Mouse (Mus musculus): Measurements from ENCODE around the gene Gm1673.

Gm1673 gene

DNA sequence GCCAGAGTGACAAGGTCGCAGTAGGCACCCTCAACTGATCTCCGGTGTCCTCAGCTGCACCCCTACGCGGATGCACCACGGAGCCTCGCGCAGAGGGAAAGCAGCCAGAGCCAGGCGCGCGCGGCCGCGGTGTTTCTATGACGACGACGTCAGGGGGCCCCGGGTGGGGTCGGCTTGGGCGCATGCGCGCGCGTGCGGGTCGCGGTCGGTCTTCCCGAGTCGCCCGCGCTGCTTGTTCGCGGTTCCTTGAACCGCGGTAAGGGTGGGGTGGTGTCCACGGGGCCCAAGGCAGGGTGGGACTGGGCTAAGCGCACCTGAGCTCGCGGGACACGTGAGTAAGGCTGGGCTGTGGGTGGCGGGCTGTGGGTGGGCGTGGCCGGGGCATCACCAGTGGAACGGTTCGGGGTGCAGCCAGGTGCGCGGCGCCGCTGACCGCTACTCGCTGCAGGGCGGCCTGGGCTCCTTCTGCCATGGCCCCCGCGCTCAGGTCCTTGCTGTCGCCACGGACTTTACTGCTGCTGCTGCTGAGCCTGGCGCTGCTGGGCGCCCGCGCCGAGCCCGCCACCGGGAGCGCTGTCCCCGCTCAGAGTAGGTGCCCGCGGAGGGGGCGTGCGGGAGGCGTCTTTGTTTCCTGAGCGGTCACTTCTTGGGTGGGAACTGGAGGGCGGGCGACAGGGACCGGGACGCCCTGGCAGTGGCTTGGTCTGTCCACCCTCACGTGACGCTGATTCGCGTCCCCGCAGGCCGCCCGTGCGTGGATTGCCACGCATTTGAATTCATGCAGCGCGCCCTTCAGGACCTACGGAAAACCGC is at the start of gene Gm1673:
TSS of gene Gm1673 (plus strand) at position 125 of the 813 bp plus-strand sequence.
- peak; percentile 87 for DNase-seq (ENCODE audit: low read depth)

DNA sequence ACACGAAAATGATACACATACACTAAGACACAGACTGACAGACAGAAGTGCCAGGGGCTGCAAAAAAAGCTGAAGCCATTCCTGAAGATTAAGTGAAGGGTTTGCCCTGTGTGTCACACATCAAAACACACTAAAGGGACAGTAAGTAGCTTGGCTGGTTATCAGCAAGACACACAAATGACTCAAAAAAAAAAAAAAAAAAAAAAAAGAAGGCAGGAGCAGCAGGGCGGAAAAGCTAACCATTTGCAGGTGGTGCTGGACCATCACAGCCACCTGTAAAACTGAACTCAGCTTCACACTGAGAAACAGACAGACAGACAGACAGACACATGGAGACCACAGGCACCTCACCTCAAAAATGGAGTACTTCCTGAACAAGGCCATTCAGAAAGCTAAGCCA is 49.2 kb upstream of the Gm1673 start:
- no peak for DNase-seq (ENCODE audit: low read depth)

DNA sequence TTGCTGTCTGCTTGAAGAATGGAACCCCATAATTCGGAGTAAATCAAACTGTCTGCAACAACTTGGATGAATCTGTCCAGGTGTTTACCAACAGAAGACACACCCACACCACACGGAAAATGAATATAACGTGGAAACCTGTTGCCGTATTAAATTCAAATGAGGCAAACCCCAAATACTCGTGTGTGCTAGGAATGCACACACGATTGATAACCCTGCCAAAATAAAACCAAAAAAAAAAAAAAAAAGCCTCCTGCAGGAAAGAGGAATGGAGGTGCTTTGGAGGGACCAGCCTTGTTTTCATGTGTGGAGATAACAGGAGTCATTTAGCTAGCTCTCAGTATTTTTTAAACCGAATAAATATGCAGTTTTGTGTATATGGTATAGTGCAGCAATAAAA is 48.4 kb upstream of the Gm1673 start:
- DNase-seq (ENCODE audit: low read depth): no peak

DNA sequence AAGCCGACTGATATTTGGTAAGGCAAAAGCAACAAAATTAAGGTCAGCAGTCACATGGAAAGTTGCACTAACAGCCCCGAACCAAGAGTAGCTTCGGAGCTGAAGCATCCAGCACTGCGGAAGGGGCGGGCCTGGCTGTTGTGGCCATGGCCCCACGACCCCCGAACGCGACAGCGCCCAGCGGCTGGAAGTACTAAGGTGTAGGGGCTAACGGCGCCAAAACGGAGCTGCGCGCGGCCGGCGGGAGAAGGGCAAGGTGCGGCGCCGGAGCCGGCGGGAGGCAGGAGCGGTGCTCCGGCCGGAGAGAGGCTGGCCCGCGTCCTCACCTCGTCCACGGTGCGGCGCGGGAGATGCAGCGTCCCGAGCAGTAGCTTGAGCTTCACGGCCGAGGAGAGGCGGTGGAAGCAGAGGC is 47.5 kb upstream of the Gm1673 start:
- no peak for DNase-seq (ENCODE audit: low read depth)

DNA sequence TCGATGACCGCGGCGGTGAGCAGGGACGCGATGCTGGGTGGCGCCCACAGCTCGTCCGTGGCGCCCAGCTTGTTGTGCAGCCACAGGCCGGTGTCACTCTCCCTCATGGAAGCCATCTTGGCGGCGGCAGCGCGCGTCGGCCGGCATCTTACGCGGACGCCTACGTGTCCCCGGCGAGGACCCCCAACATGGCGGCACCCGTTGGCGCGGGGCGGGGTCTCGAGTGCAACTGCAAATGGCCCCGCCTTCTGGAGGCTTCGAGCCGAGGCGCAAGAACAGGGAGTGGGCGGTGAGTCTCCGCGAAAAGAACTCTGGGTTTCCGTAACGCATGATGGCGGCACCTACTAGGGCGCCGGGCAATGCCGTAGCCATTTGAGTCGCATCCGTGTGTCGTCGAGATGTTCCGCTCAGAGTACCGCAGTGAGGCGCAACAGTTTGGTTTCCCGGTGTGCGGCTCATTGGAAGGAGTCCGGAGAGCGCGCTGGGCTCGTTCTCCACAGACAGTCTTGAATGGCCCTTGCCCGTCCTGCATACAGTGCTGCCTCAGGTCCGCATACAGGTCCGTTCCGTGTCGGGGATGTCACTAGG is 47.0 kb upstream of the Gm1673 start, which contains the start of gene Nelfa:
TSS of gene Nelfa (minus strand) at position 294 of the 588 bp plus-strand sequence.
- peak; percentile 99 for DNase-seq (ENCODE audit: low read depth)

DNA sequence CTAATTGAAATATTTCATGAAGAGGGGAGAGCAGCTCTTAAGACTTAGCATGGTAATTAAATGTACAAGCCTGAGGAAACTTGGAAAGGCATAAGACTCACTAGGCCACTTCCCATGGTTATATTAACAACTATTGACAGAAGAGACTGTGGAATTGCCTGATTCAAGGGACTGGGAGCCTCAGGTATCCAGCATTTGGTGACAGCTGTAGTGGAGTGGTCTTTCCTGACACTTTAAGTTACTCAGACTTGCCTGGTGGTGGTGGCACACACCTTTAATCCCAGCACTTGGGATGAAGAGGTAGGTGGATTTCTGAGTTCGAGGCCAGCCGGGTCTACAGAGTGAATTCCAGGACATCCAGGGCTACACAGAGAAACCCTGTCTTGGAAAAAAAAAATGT is 46.0 kb upstream of the Gm1673 start:
- DNase-seq (ENCODE audit: low read depth): no peak

DNA sequence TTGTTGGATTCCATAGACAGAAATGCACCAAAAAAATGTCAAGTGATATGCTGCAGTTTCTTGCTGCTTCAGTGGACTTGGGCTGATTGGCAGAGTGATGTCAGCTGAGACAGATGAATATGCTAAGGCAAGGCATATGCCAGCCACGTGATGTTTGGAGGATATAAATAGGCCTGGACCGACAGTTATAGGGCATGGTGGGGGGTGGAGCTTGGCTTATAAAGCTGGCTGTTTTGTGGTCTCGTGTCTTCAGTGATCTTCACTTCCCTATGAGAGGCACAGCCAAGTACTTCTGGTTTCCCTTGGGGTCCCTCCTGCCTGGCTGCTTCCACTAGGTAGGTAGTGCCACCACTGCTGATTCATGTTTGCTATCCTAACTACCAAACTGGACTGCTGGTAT is 44.8 kb upstream of the Gm1673 start:
- DNase-seq (ENCODE audit: low read depth): peak; percentile 64

DNA sequence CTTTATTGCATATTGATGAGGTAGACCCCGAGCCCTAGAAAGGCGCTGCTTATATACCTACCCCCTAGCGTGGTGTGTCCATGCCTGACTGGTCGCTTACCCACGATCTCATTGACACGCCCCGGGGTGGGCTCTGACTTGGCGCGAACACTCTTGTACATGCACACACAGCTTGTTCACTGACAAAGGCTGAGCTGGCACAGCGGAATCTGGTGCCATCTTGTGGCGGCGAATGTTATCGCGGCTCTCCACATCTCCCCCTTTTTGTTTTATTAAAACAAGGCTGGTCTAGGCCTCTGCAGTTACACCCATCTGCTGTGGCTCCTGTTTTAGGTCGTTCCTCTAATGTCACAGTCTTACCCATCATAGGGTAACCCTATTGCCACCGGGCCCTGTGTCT is 36.2 kb upstream of the Gm1673 start:
- DNase-seq (ENCODE audit: low read depth): peak; percentile 17

DNA sequence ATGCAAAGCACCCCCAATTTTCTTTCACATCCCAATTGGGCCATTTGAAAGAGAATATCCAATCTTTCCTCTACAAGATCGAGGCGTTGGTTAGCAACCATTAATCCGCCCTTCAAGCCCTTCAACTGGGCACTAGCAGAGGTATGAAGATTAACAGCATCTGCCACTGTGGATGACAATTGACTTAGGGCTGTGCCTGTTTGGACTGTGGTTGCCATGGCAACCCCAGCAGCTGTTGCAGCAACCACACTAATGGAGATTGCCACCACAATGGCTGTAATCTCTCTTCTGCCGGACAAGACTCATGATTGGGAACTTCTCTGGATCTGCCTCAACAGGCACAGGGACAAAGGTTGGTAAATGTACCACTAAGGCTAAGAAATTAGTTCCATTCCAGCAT is 34.9 kb upstream of the Gm1673 start:
- no peak for DNase-seq (ENCODE audit: low read depth)

DNA sequence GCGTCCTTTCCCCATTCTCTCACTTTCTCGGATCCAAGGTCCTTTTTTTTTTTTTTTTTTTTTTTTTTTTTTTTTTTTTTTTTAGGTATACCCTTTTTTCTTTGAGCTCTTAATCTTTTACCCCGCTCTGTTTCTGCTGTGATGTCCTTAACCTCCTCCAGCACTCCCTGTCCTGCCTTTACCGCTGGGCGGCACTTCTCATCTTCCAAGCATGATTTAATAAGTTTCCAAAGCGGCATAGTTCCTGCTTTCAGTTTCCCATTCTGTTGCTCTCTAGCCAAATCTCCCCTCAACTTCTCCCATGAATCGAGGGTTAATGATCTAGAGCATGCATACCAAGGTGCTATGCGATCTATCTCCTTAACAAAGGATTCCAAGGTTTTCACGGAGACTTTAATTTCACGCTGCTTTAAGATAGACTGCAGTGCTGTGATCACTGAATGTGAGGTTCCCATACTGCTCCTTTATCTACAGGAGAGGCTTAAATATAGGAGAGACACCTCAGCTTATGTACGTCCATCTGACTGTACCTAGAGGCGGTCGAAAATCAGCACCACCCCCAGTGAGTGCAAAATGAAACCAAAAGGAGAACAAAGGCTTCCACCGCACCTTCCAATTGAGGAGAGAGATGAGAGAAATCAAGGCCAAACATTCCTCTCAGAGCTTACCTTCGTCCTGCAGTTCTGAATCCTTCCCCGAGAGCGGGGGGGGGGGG is 29.6 kb upstream of the Gm1673 start:
- no peak for DNase-seq (ENCODE audit: low read depth)

DNA sequence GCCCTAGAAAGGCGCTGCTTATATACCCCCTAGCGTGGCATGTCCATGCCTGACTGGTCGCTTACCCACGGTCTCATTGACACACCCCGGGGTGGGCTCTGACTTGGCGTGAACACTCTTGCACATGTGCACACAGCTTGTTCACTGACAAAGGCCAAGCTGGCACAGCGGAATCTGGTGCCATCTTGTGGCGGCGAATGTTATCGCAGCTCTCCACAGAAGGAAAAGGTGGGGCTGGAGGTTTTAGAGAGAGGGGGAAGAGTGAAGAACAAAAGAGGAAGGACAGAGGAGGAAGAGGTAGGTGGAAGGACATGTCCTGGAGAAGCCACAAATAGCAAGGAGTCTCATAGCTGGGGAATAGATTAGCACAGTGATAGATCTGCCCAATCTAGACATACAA is 28.9 kb upstream of the Gm1673 start:
- DNase-seq (ENCODE audit: low read depth): peak; percentile 55

DNA sequence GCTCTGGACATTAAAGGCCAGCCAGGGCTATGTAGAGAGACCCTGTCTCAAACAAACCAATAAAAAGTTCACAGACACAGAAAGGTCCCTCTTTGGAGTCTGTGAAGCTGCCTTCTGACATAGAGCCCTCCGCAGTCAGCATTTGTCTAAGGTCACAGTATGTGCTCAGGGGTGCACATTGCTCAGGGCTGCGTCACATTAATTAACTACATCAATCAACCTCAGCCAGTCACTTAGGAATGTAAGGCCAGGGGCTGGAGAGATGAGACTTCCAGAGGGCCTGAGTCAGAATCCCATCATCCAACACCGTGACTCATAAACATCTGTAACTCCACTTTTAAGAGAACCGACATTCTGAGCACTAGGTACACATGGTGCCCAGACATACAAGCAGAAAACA is 27.4 kb upstream of the Gm1673 start:
- peak; percentile 87 for DNase-seq (ENCODE audit: low read depth)

DNA sequence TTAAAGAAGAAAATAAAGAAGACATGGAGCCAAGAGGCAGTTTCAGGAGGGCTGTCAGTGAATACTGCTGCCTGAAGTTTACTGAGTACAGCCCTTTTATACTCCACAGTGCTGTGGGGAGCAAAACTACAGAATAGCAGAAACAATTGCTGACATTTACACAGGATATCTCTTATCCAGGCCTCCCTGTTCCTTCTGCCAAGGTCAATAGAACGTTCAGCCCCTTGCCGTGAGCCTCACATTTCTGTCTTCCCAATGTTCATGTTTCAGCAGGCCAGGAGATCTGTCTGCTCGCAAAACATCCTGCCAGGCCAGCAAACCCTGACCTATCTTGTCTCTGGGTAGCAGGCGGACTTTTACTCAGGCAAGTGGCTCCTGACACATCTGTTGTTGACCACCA is 23.9 kb upstream of the Gm1673 start:
- DNase-seq (ENCODE audit: low read depth): no peak

DNA sequence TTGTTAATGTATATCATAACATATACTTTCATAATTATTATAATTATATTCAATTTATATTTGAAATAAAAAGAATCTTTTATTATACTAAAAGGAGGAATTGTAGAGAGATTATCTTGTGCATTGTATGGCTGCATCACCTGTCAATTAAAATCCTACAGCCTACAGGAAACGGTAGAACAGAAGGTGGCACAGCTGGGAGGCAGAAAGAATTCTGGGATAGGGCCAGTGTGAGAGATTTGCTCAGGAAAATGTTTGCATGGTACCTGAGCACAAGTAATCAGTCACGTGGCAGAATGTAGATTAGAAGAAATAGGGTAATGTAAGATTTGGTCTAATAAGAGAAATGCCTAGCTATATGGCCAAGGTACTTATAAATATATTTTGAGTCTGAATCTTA is 8.5 kb upstream of the Gm1673 start:
- DNase-seq (ENCODE audit: low read depth): no peak

DNA sequence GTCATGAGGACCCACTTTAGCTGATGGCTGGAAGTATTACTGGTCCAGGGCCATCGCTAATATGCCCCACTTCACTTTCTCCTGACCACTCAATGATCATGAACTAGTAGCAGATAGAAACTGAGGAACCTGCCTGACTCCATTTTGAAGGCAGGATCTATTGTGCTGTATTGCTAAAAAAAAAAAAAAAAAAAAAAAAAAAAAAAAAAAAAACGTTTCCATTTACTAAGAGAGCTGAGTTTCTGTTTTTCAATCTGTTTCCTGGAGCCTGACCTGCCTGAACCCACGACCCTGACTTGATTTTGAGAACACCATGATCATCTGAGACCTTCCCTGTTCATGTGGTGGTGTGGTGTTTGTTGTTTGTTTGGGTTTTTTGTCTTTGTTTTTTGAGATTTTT is 7.0 kb upstream of the Gm1673 start:
- no peak for DNase-seq (ENCODE audit: low read depth)

DNA sequence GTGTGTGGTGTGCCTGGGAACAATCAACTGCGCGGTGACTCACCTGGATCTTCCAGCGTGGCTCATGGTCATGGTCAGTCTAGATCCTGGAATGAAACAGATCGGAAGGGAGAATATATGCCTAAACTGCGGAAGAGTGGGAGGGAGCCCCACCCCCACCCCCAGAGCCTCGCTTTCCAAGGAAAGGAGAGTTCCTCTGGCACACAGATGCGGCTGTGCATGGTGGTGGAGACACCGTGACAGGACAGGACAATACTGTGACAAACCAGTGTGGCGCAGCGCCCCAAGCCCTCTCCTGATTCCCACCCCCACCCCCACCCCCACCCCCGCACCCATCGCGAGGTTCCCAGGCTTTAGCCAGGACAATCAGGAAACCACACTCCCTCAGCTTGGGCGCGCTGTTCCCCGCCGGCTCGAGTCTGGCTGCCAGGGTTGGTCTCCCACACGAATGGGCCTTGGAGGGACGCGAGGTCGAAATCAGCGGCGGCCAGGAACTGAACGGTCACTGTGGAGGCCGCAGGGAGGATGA is 438 bp upstream of the Gm1673 start:
- peak; percentile 39 for DNase-seq (ENCODE audit: low read depth)

DNA sequence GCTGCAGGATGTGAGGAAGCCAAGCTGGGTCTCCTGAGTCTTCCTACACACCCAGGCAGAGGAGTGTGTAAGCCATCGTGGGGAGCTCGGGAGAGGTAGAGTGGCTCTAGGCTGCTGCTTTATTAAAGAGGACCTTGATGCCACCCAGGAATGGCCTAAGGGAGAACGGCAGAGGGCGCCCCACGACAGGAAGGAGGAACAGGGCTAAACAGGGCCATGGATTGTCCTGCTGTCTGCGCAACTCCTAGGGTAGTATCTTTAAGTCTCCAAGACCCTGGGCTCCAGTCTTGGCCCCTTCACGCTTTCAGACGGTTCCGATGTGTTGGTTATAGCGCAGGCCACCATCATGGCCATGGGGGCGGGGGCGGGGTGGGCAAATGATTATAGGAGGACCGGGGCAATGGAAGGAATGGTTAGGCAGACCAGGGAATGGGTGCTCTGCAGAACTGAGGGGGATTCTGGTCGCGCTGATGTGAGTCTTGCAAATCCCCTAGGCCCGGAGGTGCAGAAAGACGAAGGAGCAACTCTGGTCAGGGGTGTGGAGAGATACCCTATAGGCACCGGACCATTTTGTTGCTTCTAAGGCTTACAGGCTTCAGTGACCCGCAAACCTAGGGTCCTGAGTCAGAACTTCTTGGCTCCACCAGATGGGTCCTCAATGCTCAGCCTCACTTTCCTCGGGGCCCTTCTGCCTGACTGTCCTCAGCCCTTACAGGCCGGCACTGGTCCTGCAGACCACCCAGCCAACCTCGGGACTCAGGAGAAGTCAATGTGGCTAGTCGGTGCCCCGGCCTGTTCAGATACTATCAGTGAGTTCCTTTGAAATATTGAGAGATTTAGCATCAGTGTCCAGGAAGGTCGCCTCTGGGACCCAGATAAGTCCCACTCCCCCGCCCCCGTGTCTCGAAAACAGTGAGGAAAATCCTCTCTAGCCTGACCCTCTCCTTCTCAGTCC is 11.7 kb downstream of the Gm1673 start:
- DNase-seq (ENCODE audit: low read depth): no peak

DNA sequence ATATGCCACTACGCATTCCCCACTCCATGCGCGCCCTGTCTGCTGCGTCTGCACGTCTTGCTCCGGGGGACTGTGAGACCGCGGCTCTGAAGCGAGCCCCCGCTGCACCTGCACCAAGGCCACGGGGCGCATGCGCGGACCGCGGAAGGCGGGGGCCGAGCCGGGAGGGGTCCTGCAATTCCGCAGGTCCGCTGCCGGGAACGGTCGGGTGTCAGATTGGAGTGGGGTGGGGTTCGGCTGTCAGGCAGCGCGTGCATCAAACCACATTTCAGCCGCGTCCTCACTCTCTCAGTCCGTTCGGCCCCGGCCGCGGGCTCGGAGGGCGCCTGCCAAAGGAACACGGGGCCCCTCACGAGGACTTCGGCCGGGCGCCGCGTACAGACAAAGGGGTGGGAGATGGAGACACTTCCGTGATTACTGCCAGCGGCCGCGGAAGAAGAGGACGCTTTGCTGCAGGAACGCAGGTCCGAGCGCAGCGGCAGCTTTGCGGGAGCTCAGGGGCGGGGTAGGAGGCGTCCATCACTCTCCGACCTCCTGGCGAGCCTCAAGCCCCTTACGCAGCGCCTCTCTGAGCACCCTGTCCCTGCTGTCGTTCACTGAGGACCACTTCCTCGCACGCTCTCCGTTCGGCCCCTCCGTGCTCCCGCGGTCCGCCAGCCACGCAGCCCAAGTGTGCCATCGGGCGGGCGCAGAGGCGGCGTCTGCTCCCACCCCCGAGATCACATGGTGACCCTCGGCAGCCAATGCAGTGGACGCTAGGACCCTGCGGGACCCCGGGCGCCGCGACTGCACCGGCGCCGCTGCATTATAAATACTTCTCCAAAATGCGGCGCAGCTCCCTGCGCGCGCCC is 12.8 kb downstream of the Gm1673 start, which contains the start of gene Nat8l:
TSS of gene Nat8l (plus strand) at position 142 of the 851 bp plus-strand sequence.
- no peak for DNase-seq (ENCODE audit: low read depth)

DNA sequence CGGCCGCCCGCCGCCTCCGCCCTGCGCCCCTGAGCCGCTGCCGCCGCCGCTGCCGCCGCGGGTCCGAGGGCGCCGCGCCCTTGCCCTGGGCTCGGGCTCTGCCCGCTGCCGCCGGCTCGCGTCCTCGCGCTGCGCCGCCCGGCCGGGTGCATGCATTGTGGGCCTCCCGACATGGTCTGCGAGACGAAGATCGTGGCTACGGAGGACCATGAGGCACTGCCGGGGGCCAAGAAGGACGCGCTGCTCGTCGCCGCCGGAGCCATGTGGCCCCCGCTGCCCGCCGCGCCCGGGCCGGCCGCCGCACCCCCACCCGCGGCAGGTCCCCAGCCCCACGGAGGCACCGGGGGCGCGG is 13.4 kb downstream of the Gm1673 start:
- no peak for DNase-seq (ENCODE audit: low read depth)

DNA sequence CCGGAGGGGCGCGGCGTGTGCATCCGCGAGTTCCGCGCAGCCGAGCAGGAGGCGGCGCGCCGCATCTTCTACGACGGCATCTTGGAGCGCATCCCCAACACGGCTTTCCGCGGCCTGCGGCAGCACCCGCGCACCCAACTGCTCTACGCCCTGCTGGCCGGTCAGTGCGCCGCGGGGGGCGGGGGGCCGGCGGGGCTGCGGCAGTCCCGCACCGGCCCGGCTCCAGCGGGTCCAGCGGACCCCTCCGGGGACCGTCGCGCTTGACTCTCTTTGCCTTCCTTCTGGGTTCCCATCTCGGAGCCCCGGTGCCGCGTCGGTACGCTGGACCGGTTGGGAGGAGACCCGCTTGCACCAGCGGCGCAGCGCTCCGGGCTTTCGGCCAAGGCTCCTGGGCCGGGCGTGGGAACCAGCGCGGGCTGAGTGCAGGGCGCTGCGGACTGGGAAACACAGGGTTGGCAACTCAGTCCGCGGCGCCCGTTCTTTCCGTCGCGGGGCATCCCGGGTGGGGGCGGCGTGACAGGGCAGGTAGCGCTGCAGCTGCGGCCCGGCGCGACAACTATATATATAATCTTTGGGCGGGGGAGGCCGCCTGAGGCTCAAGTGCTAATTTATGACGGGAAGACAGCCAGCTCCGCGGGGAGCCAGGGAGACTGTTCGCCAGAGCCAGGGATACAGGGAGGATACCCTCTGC is 14.0 kb downstream of the Gm1673 start:
- no peak for DNase-seq (ENCODE audit: low read depth)

Data from NIH3T3 (cell line).